Mouse (Mus musculus): ENCODE measurements around the gene Stra6. TPM values are rescaled to one million over a fixed set of nuclear protein-coding genes. Genes with fewer than 3 reads are reported as not detected.

Gene Stra6
- polyA plus RNA-seq, 1 experiment from 2014 or later: 24.1 TPM

- WGBS: 54% methylated on average over 2 of the region's 2 CpGs
- no peak overlapping the region for H3K4me3 ChIP-seq (ENCODE audit: low read length)
- H3K9ac ChIP-seq (replicated peaks; ENCODE audit: low read length): no peak overlapping the region
- no peak overlapping the region for H3K27ac ChIP-seq (ENCODE audit: low read length)
- no peak overlapping the region for H3K4me2 ChIP-seq (replicated peaks; ENCODE audit: low read depth, low read length)
- peaks cover 9% of the 10 kb centered on the region; the same call in 1 of the 2 replicates for H3K4me1 ChIP-seq (ENCODE audit: insufficient read depth, low read length)
- H3K9me3 ChIP-seq (ENCODE audit: low read length): no peaks in the 10 kb centered on the region
- no peak for ATAC-seq (ENCODE audit: low FRiP score, low TSS enrichment)
- H3K27me3 ChIP-seq (ENCODE audit: insufficient read depth, low read length): no peaks in the 10 kb centered on the region
- no peaks in the 10 kb centered on the region for H3K36me3 ChIP-seq (ENCODE audit: insufficient read depth, low read length)
Measured at GRCm38 (mm10) chr9:58172863-58173262, 109.3 kb downstream of the Stra6 start.

- Histone ChIP-seq H3K27me3 (ENCODE audit: insufficient read depth, low read length) (no peaks in the 10 kb centered on the region), H3K9me3 (ENCODE audit: low read length) (no peaks in the 10 kb centered on the region), H3K9ac (replicated peaks; ENCODE audit: low read length) (no peak overlapping the region), H3K27ac (ENCODE audit: low read length) (no peak overlapping the region; the same call in 1 of the 2 replicates), H3K4me2 (replicated peaks; ENCODE audit: low read depth, low read length) (no peak overlapping the region), H3K4me3 (ENCODE audit: low read length) (no peak overlapping the region), H3K36me3 (ENCODE audit: insufficient read depth, low read length) (no peaks in the 10 kb centered on the region), H3K4me1 (ENCODE audit: insufficient read depth, low read length) (0 out of 2 replicates have a peak, but pooled peaks cover 9% of the 10 kb centered on the region)
- ATAC-seq (ENCODE audit: low FRiP score, low TSS enrichment): peak; percentile 57
- 22% methylated on average over 5 of the region's 5 CpGs for WGBS
Measured at GRCm38 (mm10) chr9:58174818-58175251, 111.2 kb downstream of the Stra6 start.

GRCm38 (mm10) chr9:58175745-58176487 lies 112.3 kb downstream of the Stra6 start:
- peak overlapping the region; percentile 22 for H3K27ac ChIP-seq (ENCODE audit: low read length)

GRCm38 (mm10) chr9:58177165-58177564 lies 113.6 kb downstream of the Stra6 start:
- Histone ChIP-seq H3K4me1 (ENCODE audit: insufficient read depth, low read length) (0 out of 2 replicates have a peak, but pooled peaks cover 9% of the 10 kb centered on the region), H3K4me3 (ENCODE audit: low read length) (no peak overlapping the region), H3K27ac (ENCODE audit: low read length) (no peak overlapping the region), H3K4me2 (replicated peaks; ENCODE audit: low read depth, low read length) (no peak overlapping the region), H3K9me3 (ENCODE audit: low read length) (no peaks in the 10 kb centered on the region), H3K36me3 (ENCODE audit: insufficient read depth, low read length) (no peaks in the 10 kb centered on the region), H3K27me3 (ENCODE audit: insufficient read depth, low read length) (no peaks in the 10 kb centered on the region), H3K9ac (replicated peaks; ENCODE audit: low read length) (no peak overlapping the region)
- WGBS: 77% methylated on average over 4 of the region's 4 CpGs
- ATAC-seq (ENCODE audit: low FRiP score, low TSS enrichment): no peak

More at GRCm38 (mm10) chr9:58175745-58176487, 112.3 kb downstream of the Stra6 start:
- WGBS: 30% methylated on average over 5 of the region's 5 CpGs
- Histone ChIP-seq H3K9ac (replicated peaks; ENCODE audit: low read length) (no peak overlapping the region), H3K36me3 (ENCODE audit: insufficient read depth, low read length) (no peaks in the 10 kb centered on the region), H3K4me1 (ENCODE audit: insufficient read depth, low read length) (0 out of 2 replicates have a peak, but pooled peaks cover 9% of the 10 kb centered on the region), H3K4me3 (ENCODE audit: low read length) (no peak overlapping the region), H3K9me3 (ENCODE audit: low read length) (no peaks in the 10 kb centered on the region), H3K27me3 (ENCODE audit: insufficient read depth, low read length) (no peaks in the 10 kb centered on the region), H3K4me2 (replicated peaks; ENCODE audit: low read depth, low read length) (no peak overlapping the region)
- peak; percentile 73; the same call in 1 of the 2 replicates for ATAC-seq (ENCODE audit: low FRiP score, low TSS enrichment)

- 93% methylated on average over 2 of the region's 2 CpGs for WGBS
- no peak for ATAC-seq (ENCODE audit: low FRiP score, low TSS enrichment)
Measured at GRCm38 (mm10) chr9:58179390-58179789, 115.8 kb downstream of the Stra6 start.

GRCm38 (mm10) chr9:58184456-58184855 lies 120.9 kb downstream of the Stra6 start:
- Histone ChIP-seq H3K27ac (ENCODE audit: low read length) (no peak overlapping the region), H3K4me3 (ENCODE audit: low read length) (no peak overlapping the region), H3K27me3 (ENCODE audit: insufficient read depth, low read length) (no peaks in the 10 kb centered on the region), H3K9me3 (ENCODE audit: low read length) (no peaks in the 10 kb centered on the region), H3K36me3 (ENCODE audit: insufficient read depth, low read length) (no peaks in the 10 kb centered on the region), H3K9ac (replicated peaks; ENCODE audit: low read length) (no peak overlapping the region), H3K4me2 (replicated peaks; ENCODE audit: low read depth, low read length) (no peak overlapping the region), H3K4me1 (ENCODE audit: insufficient read depth, low read length) (no peaks in the 10 kb centered on the region)
- ATAC-seq (ENCODE audit: low FRiP score, low TSS enrichment): no peak
- 82% methylated on average over 6 of the region's 6 CpGs for WGBS

More at GRCm38 (mm10) chr9:58179390-58179789, 115.8 kb downstream of the Stra6 start:
- no peaks in the 10 kb centered on the region for H3K27me3 ChIP-seq (ENCODE audit: insufficient read depth, low read length)
- no peak overlapping the region for H3K4me3 ChIP-seq (ENCODE audit: low read length)
- no peaks in the 10 kb centered on the region for H3K36me3 ChIP-seq (ENCODE audit: insufficient read depth, low read length)
- H3K4me1 ChIP-seq (ENCODE audit: insufficient read depth, low read length): 0 out of 2 replicates have a peak, but pooled peaks cover 9% of the 10 kb centered on the region
- no peak overlapping the region for H3K9ac ChIP-seq (replicated peaks; ENCODE audit: low read length)
- H3K4me2 ChIP-seq (replicated peaks; ENCODE audit: low read depth, low read length): no peak overlapping the region
- H3K27ac ChIP-seq (ENCODE audit: low read length): no peak overlapping the region
- H3K9me3 ChIP-seq (ENCODE audit: low read length): no peaks in the 10 kb centered on the region

- H3K4me2 ChIP-seq (replicated peaks; ENCODE audit: low read depth, low read length): no peak overlapping the region
- H3K27me3 ChIP-seq (ENCODE audit: insufficient read depth, low read length): peaks cover 53% of the 10 kb centered on the region
- H3K36me3 ChIP-seq (ENCODE audit: insufficient read depth, low read length): no peaks in the 10 kb centered on the region
- 76% methylated on average over 9 of the region's 9 CpGs for WGBS
- no peak overlapping the region for H3K4me3 ChIP-seq (ENCODE audit: low read length)
- H3K9ac ChIP-seq (replicated peaks; ENCODE audit: low read length): no peak overlapping the region
- no peaks in the 10 kb centered on the region for H3K9me3 ChIP-seq (ENCODE audit: low read length)
- ATAC-seq (ENCODE audit: low FRiP score, low TSS enrichment): no peak
- peaks cover 30% of the 10 kb centered on the region for H3K4me1 ChIP-seq (ENCODE audit: insufficient read depth, low read length)
- H3K27ac ChIP-seq (ENCODE audit: low read length): no peak overlapping the region
Measured at GRCm38 (mm10) chr9:58194222-58194621, 130.6 kb downstream of the Stra6 start.

GRCm38 (mm10) chr9:58195671-58196070 lies 132.1 kb downstream of the Stra6 start:
- Histone ChIP-seq H3K9me3 (ENCODE audit: low read length) (no peaks in the 10 kb centered on the region), H3K9ac (replicated peaks; ENCODE audit: low read length) (no peak overlapping the region), H3K4me2 (replicated peaks; ENCODE audit: low read depth, low read length) (no peak overlapping the region), H3K27me3 (ENCODE audit: insufficient read depth, low read length) (peaks cover 67% of the 10 kb centered on the region), H3K27ac (ENCODE audit: low read length) (no peak overlapping the region), H3K36me3 (ENCODE audit: insufficient read depth, low read length) (no peaks in the 10 kb centered on the region), H3K4me1 (ENCODE audit: insufficient read depth, low read length) (peaks cover 39% of the 10 kb centered on the region), H3K4me3 (ENCODE audit: low read length) (no peak overlapping the region)
- 47% methylated on average over 1 of the region's 1 CpGs for WGBS
- ATAC-seq (ENCODE audit: low FRiP score, low TSS enrichment): no peak

GRCm38 (mm10) chr9:58196141-58196540 lies 132.6 kb downstream of the Stra6 start:
- Histone ChIP-seq H3K4me3 (ENCODE audit: low read length) (peak overlapping the region; percentile 19; the same call in 1 of the 2 replicates), H3K4me1 (ENCODE audit: insufficient read depth, low read length) (peaks cover 39% of the 10 kb centered on the region)
- WGBS: 7% methylated on average over 14 of the region's 14 CpGs

More at GRCm38 (mm10) chr9:58196141-58196540, 132.6 kb downstream of the Stra6 start:
- Histone ChIP-seq H3K27me3 (ENCODE audit: insufficient read depth, low read length) (peaks cover 72% of the 10 kb centered on the region), H3K36me3 (ENCODE audit: insufficient read depth, low read length) (no peaks in the 10 kb centered on the region), H3K27ac (ENCODE audit: low read length) (no peak overlapping the region), H3K9ac (replicated peaks; ENCODE audit: low read length) (no peak overlapping the region), H3K4me2 (replicated peaks; ENCODE audit: low read depth, low read length) (peak overlapping the region; percentile 41), H3K9me3 (ENCODE audit: low read length) (no peaks in the 10 kb centered on the region)
- no peak for ATAC-seq (ENCODE audit: low FRiP score, low TSS enrichment)
